Mouse (Mus musculus): ENCODE results near the gene Rassf10.

Rassf10 gene

GRCm38 (mm10) chr7:112966382-112966781 is 12.6 kb downstream of the Rassf10 start:
- DNase-seq = no peak

GRCm38 (mm10) chr7:112966786-112967185 is 13.0 kb downstream of the Rassf10 start:
- DNase-seq = no peak

- no peak for DNase-seq
Observed at GRCm38 (mm10) chr7:112983316-112983715, 29.6 kb downstream of the Rassf10 start.

- DNase-seq = no peak
Observed at GRCm38 (mm10) chr7:112984704-112985577, 31.2 kb downstream of the Rassf10 start.

- no peak for DNase-seq
Observed at GRCm38 (mm10) chr7:112985578-112985949, 31.8 kb downstream of the Rassf10 start.

GRCm38 (mm10) chr7:112992928-112993327 is 39.2 kb downstream of the Rassf10 start:
- no peak for DNase-seq

- DNase-seq = no peak
Observed at GRCm38 (mm10) chr7:113003565-113004255, 49.9 kb downstream of the Rassf10 start.

GRCm38 (mm10) chr7:113005726-113006125 is 52.0 kb downstream of the Rassf10 start:
- no peak for DNase-seq

All from cerebellum, adult 11-12 months (tissue).